Mouse (Mus musculus): ENCODE measurements around the gene Arl2. TPM values are rescaled to one million over a fixed set of nuclear protein-coding genes. Genes with fewer than 3 reads are reported as not detected.

The Arl2 gene
- 70.6 and 71.5 TPM in 2 replicates for polyA plus RNA-seq (2015; fragmentation: Nextera tagmentation; extraction: Ambion mirVana)

DNA sequence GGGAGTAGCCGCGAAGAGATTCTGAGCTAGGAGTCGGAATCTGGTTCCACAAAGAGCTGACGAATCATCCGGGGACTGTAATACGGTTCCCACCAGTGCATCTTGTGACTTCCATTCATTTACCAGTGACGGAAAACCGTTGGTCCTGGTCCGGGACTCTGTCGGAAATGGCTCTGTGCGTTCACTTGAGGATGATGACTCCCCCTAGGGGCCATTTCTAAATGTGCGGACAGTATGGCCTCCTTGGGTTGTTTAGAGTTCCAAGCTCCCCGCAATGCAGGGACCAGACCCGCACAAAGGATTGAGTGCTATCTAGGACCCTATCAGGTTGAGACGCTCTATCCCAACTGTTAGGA, at the start of gene Arl2:
TSS of gene Arl2 (minus strand) at position 155 of the 356 bp plus-strand sequence.
- Histone ChIP-seq H3K4me2 (replicated peaks; ENCODE audit: low read depth) (peak within 1 kb of the TSS; percentile 97), H3K9ac (ENCODE audit: low read depth, low read length) (peak within 1 kb of the TSS; percentile 76), H3K27ac (ENCODE audit: low read depth, low read length) (peak within 1 kb of the TSS; percentile 92), H3K36me3 (ENCODE audit: control insufficient read depth, insufficient read depth) (peaks cover 9% of the 10 kb centered on the region), H3K4me1 (replicated peaks; ENCODE audit: control insufficient read depth, insufficient read depth, low read length) (0 out of 2 replicates have a peak, but pooled peaks cover 4% of the 10 kb centered on the region), H3K27me3 (replicated peaks; ENCODE audit: control insufficient read depth, insufficient read depth, low read length) (no peaks in the 10 kb centered on the region), H3K9me3 (ENCODE audit: control insufficient read depth) (no peaks in the 10 kb centered on the region), H3K4me3 (ENCODE audit: low read depth, low read length) (peak within 1 kb of the TSS; percentile 81)
- no peak; the same call in 1 of the 2 replicates for TF ChIP-seq CTCF (IDR thresholded peaks at IDR 0.05; ENCODE audit: low read depth)
- peak; percentile 73 for ATAC-seq
- under 1% methylated on average over 15 of the region's 15 CpGs for WGBS

DNA sequence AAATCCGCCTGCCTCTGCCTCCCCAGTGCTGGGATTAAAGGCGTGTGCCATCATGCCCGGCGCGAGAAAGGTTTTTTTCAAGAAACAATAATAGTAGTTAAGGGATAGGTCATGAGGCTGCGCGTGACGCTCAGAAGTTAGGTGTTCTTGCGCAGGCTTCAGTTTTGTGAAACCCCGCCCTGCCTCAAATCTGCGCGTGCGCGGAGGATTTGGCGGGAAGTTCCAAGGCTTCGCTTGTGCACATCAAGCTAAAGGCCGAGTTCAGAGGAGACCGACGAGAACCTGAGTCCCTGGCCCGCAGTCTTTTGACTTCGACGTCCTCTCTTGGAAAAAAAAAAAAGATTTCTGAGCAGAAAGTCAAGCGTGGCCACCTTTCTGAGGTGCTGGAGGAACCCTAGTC, 42.8 kb upstream of the Arl2 start, which contains the start of gene Majin:
TSS of gene Majin (plus strand) at position 258 of the 400 bp plus-strand sequence.
- WGBS, result 81% methylated on average over 23 of the region's 23 CpGs
- Histone ChIP-seq H3K27ac (ENCODE audit: low read depth, low read length) (no peak within 1 kb of the TSS), H3K9me3 (ENCODE audit: control insufficient read depth) (no peaks in the 10 kb centered on the region), H3K9ac (ENCODE audit: low read depth, low read length) (no peak within 1 kb of the TSS), H3K36me3 (ENCODE audit: control insufficient read depth, insufficient read depth) (no peaks in the 10 kb centered on the region), H3K4me2 (replicated peaks; ENCODE audit: low read depth) (no peak within 1 kb of the TSS), H3K27me3 (replicated peaks; ENCODE audit: control insufficient read depth, insufficient read depth, low read length) (no peaks in the 10 kb centered on the region), H3K4me3 (ENCODE audit: low read depth, low read length) (no peak within 1 kb of the TSS), H3K4me1 (replicated peaks; ENCODE audit: control insufficient read depth, insufficient read depth, low read length) (no peaks in the 10 kb centered on the region)
- no peak for TF ChIP-seq CTCF (IDR thresholded peaks at IDR 0.05; ENCODE audit: low read depth)
- no peak for ATAC-seq

DNA sequence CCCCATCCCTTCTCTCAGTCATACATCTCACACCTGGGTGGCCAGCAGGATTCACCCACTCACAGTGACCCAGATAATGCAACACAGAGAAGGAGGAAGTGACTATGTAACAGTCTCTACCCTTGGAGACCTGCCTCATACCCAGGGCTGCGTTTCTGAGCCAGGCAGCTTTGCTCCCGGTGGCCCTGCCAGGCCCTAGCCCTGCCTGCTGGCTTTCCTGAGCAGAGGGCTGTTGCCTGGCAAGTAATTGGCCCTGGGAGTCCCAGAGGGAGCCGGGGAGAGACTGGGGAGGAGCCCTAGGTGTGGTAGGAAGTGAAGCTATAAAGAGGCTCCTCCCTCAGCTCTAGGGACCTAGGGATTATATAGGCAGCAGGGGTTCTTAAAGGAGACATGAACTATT, 41.2 kb upstream of the Arl2 start:
- ATAC-seq, result peak; percentile 75
- 7% methylated on average over 3 of the region's 3 CpGs for WGBS
- H3K27ac ChIP-seq (ENCODE audit: low read depth, low read length), result peak overlapping the region; percentile 22; the same call in 1 of the 2 replicates
- H3K4me3 ChIP-seq (ENCODE audit: low read depth, low read length), result no peak overlapping the region
- no peaks in the 10 kb centered on the region for H3K27me3 ChIP-seq (replicated peaks; ENCODE audit: control insufficient read depth, insufficient read depth, low read length)
- H3K36me3 ChIP-seq (ENCODE audit: control insufficient read depth, insufficient read depth), result no peaks in the 10 kb centered on the region
- H3K9me3 ChIP-seq (ENCODE audit: control insufficient read depth), result no peaks in the 10 kb centered on the region
- no peaks in the 10 kb centered on the region for H3K4me1 ChIP-seq (replicated peaks; ENCODE audit: control insufficient read depth, insufficient read depth, low read length)
- H3K9ac ChIP-seq (ENCODE audit: low read depth, low read length), result no peak overlapping the region
- H3K4me2 ChIP-seq (replicated peaks; ENCODE audit: low read depth), result peak overlapping the region; percentile 47
- no peak for TF ChIP-seq CTCF (IDR thresholded peaks at IDR 0.05; ENCODE audit: low read depth)

DNA sequence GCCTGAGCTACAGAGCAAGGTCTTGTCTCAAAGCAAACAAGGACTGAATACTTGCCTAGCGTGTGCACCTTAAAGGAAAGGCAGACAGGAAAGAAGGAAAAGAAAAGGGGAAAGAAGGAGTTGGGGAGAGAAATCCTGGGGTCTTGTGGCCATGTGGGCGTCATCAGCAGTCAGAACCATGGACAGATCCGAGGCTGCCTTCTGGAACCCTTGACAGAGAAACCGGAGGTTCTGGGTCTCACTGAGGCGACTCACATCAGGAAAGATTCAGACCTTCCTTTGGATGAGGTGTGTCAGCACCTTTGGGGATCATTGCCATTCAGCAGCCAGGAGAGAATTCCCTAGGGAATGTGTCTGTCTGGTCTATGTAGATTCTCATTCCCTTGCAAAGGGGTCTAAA, 40.3 kb upstream of the Arl2 start:
- H3K9me3 ChIP-seq (ENCODE audit: control insufficient read depth), result no peaks in the 10 kb centered on the region
- no peak for ATAC-seq
- H3K36me3 ChIP-seq (ENCODE audit: control insufficient read depth, insufficient read depth), result no peaks in the 10 kb centered on the region
- WGBS, result 14% methylated on average over 5 of the region's 5 CpGs
- H3K9ac ChIP-seq (ENCODE audit: low read depth, low read length), result no peak overlapping the region
- H3K4me1 ChIP-seq (replicated peaks; ENCODE audit: control insufficient read depth, insufficient read depth, low read length), result no peaks in the 10 kb centered on the region
- no peak overlapping the region for H3K4me2 ChIP-seq (replicated peaks; ENCODE audit: low read depth)
- no peak overlapping the region for H3K4me3 ChIP-seq (ENCODE audit: low read depth, low read length)
- H3K27ac ChIP-seq (ENCODE audit: low read depth, low read length), result no peak overlapping the region
- no peaks in the 10 kb centered on the region for H3K27me3 ChIP-seq (replicated peaks; ENCODE audit: control insufficient read depth, insufficient read depth, low read length)
- no peak for TF ChIP-seq CTCF (IDR thresholded peaks at IDR 0.05; ENCODE audit: low read depth)

GRCm38 (mm10) chr19:6178775-6179174, 37.4 kb upstream of the Arl2 start:
- Histone ChIP-seq H3K4me3 (ENCODE audit: low read depth, low read length) (no peak overlapping the region), H3K9ac (ENCODE audit: low read depth, low read length) (no peak overlapping the region), H3K27ac (ENCODE audit: low read depth, low read length) (no peak overlapping the region), H3K27me3 (replicated peaks; ENCODE audit: control insufficient read depth, insufficient read depth, low read length) (no peaks in the 10 kb centered on the region), H3K36me3 (ENCODE audit: control insufficient read depth, insufficient read depth) (no peaks in the 10 kb centered on the region), H3K4me2 (replicated peaks; ENCODE audit: low read depth) (no peak overlapping the region), H3K9me3 (ENCODE audit: control insufficient read depth) (no peaks in the 10 kb centered on the region), H3K4me1 (replicated peaks; ENCODE audit: control insufficient read depth, insufficient read depth, low read length) (no peaks in the 10 kb centered on the region)
- ATAC-seq, result no peak
- no peak for TF ChIP-seq CTCF (IDR thresholded peaks at IDR 0.05; ENCODE audit: low read depth)
- WGBS, result 95% methylated on average over 4 of the region's 6 CpGs

- 35% methylated on average over 5 of the region's 5 CpGs for whole genome bisulfite sequencing
- H3K36me3 ChIP-seq (ENCODE audit: control insufficient read depth, insufficient read depth), result no peaks in the 10 kb centered on the region
- ATAC-seq, result no peak
- H3K9me3 ChIP-seq (ENCODE audit: control insufficient read depth), result no peaks in the 10 kb centered on the region
- H3K4me3 ChIP-seq (ENCODE audit: low read depth, low read length), result no peak overlapping the region
- no peak overlapping the region for H3K27ac ChIP-seq (ENCODE audit: low read depth, low read length)
- H3K9ac ChIP-seq (ENCODE audit: low read depth, low read length), result no peak overlapping the region
- no peaks in the 10 kb centered on the region for H3K4me1 ChIP-seq (replicated peaks; ENCODE audit: control insufficient read depth, insufficient read depth, low read length)
- no peak overlapping the region for H3K4me2 ChIP-seq (replicated peaks; ENCODE audit: low read depth)
- TF ChIP-seq CTCF (IDR thresholded peaks at IDR 0.05; ENCODE audit: low read depth), result no peak
- no peaks in the 10 kb centered on the region for H3K27me3 ChIP-seq (replicated peaks; ENCODE audit: control insufficient read depth, insufficient read depth, low read length)
Measured at GRCm38 (mm10) chr19:6174771-6175170, 33.4 kb upstream of the Arl2 start.

GRCm38 (mm10) chr19:6171215-6171614, 29.9 kb upstream of the Arl2 start:
- TF ChIP-seq CTCF (IDR thresholded peaks at IDR 0.05; ENCODE audit: low read depth), result no peak
- Histone ChIP-seq H3K27ac (ENCODE audit: low read depth, low read length) (no peak overlapping the region), H3K4me3 (ENCODE audit: low read depth, low read length) (no peak overlapping the region), H3K27me3 (replicated peaks; ENCODE audit: control insufficient read depth, insufficient read depth, low read length) (no peaks in the 10 kb centered on the region), H3K9ac (ENCODE audit: low read depth, low read length) (no peak overlapping the region), H3K9me3 (ENCODE audit: control insufficient read depth) (no peaks in the 10 kb centered on the region), H3K36me3 (ENCODE audit: control insufficient read depth, insufficient read depth) (no peaks in the 10 kb centered on the region), H3K4me2 (replicated peaks; ENCODE audit: low read depth) (no peak overlapping the region), H3K4me1 (replicated peaks; ENCODE audit: control insufficient read depth, insufficient read depth, low read length) (no peaks in the 10 kb centered on the region)
- peak; percentile 33; the same call in 1 of the 2 replicates for ATAC-seq
- 50% methylated on average over 8 of the region's 8 CpGs for WGBS
